Mouse (Mus musculus) spleen, postnatal 4 days (tissue): Measurements from ENCODE around the gene Tmem169.

Experiments
- DNase-seq, 2 experiments: peaks; one replicate each; pipeline ENCODE4 v3.0.0; 2022; ENCODE audit warnings: low spot score in 2 of 2

The Tmem169 gene

DNA sequence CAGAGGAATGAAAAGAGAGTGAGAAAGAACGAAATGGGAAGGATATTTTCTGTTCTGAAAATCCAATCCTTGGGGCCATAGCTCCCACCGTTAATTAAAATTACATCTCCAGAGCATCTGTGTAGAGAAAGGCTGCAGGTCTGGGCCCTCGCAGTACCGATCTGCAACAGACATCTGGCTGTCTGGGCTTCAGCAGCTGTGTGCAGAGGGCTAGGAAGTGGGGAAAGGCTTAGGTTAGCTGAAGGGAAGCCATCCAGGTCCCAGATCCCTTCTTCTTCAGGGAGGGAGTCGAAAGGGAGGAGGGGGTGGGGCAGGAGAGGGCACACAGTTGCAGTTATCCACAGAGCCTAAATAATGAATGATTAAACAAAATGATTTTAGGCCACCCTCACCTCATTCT is 370 bp downstream of the Tmem169 start:
- no peak for DNase-seq

DNA sequence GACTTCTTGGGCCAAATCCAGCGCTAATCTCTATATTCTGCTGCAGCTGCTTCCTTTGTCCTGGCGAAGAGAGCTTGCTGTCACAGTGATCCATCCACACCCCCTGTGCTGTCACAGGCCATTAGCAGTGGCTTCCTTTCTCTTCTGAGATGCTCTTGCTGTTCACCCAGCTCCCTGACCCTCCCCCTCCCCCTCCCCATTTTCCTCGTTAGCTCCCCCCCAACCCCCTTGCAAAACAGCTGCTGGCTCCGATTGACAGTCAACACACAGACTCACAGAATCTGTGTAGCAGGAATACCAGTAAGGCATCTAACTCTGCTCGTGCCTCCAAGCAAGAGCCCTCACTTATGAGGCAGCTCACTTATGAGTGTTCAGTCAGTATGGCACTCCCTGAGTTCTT is 2.7 kb downstream of the Tmem169 start:
- DNase-seq = no peak

DNA sequence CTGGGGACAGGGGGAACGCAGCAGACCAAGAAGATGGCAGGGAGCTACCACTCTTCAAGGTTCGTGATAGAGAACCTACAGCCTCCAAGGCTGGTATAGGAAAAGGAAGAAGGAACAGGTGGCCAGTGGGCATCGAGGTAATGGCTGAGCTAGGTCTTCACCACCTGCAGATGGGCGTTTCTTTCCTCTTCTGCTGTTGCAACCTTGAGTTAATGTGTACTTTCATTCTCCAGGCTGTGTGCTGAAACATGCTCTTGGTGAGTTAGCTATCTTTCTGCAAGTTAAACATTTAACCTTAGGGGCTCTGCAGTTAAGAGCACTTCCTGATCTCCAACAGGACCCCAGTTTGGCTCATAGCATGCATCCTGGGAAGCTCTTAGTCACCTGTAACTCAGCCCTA is 3.7 kb downstream of the Tmem169 start:
- DNase-seq = no peak

DNA sequence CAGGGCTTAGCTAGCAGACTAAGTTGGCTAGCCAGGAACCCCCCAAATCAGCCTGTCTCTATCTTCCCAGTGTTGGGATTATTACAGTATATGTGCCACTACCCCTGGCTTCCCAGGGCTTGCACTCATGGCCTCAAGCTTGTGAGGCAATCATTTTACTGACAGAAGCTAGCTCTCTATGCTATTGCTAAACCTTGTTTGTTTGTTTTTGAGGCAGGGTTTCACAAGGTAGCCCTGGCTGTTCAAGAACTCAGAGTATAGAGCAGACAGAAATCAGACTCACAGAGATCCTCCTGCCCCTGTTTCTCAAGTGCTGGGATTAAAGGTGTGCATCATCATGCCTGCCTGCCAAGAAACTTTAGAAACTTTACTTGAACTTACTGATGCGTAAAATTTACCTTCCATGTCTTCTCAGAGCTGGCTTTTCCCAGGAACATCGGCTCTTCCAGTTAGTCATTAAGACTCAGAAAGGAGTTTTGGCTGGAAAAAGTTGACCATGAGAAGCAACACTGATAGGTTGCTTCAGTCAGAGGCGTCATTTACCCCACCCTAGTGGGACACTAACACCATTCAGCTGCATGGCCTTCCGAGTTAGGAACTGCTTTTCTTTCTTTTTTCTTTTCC is 4.5 kb downstream of the Tmem169 start:
- no peak for DNase-seq

DNA sequence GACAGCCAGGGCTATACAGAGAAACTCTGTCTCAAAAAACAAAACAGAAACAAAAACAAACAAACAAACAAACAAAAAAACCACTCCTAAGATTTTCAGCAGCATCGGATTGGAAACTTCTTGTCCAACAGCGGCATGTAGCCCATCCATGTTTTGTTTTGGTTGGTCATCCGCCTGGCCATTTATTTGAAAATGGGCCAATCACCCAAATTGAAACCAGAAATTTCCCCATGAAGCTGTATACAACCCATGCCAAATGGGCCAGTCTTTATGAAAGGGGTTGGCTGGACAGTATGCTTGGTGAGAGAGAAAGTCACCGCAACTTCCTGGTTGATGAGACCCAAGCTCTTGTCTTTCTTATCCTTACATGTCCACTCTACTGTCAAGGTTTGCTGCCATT is 6.7 kb downstream of the Tmem169 start:
- DNase-seq = no peak

DNA sequence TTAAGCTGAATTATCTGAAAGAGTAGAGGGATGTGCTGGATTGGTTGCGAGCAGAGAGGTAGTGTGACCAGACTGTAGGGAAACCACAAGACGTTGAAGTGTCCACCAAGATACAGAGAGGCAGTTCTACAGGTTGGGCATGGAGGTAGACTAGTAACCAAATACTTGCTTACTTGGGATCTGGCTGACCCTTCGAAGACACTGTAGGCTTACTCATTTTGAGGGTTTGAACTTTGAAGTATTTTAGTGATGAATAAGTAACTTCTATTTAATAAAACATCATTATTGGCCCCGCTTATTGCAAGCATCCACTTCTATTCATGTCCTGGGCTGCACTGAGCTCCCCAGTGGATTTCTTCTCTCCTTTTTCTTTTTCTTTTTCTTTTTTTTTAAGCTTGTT is 7.3 kb downstream of the Tmem169 start:
- DNase-seq = no peak

DNA sequence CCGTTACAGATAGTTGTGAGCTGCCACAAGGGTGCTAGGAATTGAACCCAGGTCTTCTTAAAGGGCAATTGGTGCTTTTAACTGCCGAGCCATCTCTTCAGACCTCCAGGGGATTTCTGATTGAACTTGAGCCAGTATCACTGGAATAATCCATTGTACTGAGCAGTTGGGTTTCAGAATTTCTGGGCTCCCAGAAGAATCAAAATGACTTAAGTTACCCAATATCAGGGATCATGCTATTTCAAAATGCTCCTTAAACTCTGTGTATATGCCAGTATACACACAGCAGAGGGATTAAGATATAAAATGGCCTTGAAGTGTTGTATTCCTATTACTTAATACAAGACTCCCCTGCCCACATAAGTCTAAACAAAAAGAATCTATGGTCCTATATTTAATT is 7.8 kb downstream of the Tmem169 start:
- no peak for DNase-seq

DNA sequence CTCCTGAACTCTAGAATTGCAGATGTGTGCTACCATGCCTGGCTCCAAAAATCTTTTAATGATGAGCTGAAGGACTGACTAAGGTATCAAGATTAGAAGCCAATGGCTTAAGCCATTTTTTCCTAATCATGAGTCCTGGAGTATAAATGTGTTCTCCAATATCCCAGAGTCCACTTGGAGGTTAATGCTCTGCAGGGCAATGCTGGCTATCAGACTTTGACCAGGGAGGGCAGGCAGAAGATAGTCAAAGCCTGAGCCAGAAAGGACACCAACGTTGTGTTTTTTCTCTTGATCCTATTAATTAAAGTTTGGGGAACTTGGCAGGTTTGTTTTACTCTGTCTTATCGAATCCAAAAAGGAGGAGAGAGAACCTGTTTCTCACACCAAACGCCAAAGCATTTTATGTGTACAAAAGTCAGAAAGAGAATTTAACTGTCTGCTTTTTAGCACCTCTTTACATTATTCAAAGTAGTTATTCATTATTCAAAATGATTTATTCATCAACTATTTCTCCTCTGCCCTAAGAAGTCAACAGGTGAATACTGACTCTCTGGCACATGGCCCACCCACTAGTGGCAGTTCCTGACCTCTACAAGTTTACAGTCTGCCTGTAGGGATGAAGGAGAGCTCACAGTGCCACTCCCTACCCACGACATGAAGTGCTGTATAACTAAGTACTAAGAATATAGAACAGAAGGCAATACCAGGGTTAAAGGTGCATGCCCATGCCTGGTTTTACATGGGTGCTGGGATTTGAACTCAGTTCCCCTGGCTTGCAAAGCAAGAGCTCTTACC is 9.9 kb downstream of the Tmem169 start:
- DNase-seq = no peak

DNA sequence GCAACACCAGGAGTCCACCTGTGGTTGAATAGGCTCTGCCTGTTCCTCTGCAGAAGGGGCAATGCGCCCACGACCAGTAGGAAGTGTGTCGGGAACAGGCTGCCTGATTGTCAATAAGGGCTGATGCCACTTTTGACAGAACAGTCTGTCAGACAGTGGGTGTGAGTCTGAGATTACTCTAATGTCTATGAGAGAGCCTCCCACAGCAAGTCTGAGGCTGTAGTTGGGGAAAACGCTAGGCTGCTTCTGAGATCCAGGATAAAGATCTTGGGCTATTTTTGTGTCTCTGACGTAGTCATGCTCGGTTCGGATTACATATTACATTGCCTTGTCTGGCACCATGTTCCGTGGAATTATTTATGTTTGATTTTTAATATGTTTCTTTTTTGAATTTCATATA is 11.6 kb downstream of the Tmem169 start:
- DNase-seq = no peak

DNA sequence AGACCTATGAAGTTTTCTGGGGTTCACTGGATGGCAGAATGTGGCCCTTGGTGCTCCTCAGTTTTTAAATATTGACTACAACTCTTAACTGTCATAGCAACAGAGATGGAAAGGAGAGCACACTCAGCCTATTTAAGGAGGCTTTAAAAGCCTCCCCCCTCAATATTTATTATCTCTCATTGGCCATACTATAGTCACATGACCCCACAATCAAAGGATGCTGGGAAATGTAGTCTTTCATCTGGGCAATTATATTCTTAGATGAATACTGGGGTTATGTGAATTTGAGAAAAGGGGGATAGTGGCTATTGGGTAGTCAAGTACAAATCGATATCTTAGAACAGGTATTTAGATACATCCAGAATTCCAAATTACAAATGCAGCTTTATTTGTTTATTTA is 17.7 kb downstream of the Tmem169 start:
- DNase-seq = no peak

DNA sequence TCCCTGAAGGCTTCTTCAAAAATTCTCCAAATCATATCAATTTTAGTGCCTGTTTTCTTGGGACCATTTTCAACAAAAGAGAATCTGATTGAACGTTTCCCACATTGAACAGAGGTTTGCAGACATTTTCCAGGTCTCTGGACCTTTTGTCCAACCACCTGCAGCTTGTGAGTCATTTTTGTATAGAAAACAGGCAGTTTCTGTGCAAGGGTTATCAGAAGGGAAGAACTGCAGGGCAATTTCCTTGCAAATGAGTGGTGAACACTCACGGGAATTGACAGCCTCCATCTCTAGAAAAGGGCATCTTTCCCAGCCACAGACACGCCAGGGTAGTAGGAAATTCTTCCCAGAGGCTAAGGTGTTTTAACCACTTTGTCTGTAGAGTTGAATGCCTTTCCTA is 22.1 kb downstream of the Tmem169 start:
- DNase-seq = no peak

DNA sequence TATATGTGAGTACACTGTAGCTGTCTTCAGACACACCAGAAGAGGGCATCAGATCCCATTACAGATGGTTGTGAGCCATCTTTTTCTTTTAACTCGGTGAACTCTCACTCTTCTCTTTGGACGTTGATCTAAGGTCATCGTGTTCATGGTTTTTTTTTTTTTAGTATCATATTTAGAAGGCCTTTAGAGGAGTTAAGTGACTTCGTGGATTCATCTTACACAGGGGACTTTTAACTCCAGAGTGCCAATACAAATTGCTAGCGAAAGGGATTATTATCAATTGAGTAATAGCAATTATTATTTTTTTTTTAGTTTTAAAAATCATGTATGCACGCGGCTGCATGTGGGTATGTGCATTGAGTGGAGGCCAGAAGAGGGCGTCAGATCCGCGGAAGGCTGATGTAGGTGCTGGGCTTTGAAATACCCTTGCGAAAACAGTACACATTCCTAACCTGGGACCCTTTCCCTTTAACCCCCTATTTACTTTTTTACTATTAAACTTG is 22.6 kb downstream of the Tmem169 start:
- DNase-seq = peak; percentile 40 to 71

DNA sequence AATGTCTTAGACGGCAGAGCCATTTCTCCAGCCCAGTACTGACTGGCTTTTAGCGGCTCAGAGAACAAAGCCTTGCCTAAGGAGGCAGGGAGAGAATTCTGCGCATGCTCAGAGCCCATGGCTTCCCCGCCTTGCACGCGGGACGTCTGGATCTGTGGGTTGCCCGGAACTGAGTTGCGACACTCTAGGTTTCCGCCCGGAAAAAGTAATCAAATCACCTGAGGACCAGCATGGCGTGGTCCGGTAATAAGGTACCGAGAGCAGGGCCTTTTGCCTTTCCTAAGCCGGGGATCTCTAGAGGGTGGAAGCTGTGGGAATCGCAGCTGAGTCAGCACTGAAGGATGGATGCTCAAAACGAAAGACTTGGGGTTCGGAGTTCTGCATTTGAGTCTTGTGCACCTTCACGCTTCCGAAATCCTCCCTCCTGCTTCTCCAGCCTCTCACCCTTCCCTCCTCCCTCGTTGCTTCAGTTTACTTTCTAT is 23.2 kb downstream of the Tmem169 start, which contains the start of gene Xrcc5:
Xrcc5 (plus strand) TSS at position 105 of the 482 bp plus-strand sequence.
- peak; percentile 87 to 92 for DNase-seq

DNA sequence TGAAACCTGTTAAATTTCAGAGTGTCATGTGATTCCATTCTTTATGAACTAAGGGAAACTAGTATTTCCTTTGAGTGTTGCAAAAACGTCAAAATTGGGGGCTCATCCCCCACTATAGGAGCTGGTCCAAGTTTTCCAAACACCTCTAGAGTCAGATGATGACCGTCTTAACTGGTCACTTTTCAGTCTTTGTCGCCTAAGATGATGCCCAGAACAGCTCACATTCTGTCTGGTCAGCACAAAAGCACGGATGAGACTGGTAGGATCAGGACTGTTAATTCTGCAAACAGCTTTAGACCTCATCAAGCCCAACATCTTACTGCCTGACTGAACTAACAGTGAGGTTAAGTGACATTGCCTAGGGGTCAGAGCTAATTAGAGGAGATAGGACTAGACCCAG is 24.8 kb downstream of the Tmem169 start:
- DNase-seq = no peak

DNA sequence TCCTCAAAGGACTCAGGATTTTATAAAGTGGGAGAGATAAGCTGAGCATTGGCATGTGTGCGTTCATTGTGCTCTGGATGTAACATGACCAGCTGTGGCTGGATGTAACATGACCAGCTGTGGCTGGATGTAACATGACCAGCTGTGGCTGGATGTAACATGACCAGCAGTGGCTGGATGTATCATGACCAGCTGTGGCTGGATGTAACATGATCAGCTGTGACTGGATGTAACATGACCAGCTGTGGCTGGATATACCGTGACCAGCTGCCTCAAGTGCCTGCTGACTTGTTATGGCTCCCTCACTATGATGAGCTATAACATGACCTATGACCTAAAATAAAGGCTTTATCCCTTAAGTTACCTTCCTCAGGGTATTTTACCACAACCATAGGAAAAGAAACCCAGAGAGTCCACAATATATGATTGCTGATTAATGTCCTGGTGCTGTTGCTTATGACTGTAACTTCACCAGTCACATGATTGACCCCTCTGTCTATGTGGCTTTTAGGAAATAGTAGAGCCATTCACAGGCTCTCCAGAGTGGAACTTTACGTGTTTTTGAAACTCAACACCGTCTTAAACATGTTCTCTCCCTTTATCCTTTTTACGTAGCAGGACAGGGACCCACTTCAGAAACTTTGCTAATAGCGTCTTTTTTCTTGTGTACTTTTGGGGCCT is 25.7 kb downstream of the Tmem169 start:
- no peak for DNase-seq

DNA sequence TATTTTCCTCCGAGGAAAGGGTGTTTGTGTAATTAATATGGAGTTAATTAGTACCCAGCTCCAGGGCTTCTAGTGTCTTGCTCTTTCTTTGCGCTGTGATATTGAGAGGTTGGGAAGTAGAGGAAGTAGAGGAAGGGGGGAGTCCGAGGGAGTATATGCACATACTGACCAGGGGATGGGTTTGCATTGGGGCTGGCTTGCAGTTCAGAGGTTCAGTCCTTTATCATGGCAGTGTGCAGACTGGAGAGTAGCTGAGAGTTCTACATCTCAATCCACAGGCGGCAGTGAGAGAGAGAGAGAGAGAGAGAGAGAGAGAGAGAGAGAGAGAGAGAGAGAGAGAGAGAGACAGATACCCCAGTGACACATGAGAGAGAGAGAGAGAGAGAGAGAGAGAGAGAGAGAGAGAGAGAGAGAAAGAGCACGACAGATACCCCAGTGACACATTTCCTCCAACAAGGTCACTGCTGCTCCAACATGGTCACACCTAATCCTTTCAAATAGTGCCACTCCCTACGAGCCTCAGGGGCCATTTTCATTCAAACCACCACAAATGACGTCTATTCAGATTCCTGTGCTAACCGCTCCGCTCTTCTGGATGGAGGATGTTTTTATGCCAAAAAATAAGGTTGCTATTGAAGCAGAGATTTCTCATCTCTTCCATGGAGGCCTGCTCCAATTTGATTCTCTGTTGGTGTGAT is 28.7 kb downstream of the Tmem169 start:
- DNase-seq = no peak

DNA sequence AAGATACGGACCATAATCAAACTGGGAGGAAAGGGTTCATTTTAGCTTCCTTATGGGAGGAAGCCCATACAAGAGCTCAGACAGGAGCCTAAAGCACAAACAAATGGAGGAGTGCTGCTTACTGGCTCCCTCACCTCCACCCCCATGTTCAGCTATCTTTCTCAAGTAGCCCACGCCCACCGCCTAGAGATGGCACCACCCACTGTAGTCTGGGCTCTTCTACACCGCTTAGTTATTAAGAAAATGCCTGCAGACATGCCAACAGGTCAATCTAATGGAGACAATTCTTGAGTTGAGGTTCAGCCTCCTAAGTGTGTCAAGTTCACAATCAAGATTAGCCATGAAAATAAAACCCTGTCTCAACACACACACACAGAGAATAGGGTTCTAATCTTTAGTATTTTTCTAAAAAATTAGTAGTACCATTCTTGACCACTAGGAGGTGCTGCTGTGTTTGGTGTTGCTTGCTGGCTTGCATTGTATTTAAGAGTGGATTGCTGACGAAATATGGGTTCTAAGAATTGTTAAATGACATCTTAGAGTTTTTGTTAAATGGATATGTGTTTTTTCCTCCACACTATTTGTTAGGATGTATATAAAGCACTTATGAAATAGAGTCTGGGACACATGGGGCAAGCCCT is 29.4 kb downstream of the Tmem169 start:
- DNase-seq = no peak

DNA sequence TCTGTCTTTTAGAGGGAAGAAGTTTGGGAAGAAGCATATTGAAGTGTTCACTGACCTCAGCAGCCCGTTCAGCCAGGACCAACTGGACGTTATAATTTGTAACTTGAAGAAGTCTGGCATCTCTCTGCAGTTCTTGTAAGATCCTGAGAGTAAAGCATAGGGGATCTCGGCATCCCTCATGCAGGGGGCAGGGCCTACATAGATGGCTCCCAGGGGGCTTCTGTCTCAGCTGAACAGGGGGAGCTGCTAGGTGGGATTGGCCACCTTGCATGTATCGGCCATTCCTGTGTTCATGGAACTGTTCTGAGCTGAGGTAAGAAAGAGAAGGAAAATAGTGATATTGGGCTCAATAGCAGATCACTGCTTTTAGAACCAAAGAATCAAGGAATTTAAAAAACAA is 31.3 kb downstream of the Tmem169 start:
- no peak for DNase-seq

DNA sequence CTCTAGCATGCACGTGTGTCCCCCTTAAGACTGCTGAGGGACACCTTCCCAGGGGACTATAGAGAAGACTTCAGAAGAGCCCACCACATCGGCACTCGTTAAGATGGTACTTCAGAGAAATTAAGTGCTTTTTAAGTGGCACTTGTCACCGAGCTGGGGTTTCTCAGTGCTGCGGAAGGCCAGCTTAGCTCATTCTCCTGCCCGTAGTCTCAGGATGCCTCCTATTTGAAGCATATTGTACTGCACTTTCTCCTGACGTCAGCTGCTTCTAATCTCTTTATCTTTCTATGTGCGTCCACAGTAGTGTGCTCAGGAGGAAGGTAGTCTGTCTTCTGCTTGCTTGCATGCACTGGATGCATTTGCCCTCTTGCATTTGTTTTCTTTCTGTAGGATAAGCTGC is 32.2 kb downstream of the Tmem169 start:
- DNase-seq = no peak

DNA sequence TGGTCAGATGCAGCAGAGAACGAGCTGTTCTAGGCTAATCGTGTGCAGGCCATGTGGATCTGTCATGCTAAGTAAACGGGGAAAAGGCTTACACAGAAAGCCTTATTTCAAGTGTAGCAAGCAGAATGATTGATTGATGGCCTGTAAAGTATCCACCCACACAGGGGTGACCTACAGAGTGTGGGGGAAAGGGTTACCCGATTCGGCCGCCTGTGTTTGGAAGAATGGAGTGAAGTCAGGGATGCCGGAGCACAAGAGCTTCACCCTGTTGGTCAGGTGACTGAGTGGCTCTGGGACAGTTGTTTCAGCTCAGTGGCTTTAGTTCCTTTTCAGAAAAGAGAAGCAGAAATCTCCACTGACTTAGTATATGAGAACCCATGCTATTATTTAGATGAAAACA is 32.7 kb downstream of the Tmem169 start:
- no peak for DNase-seq

DNA sequence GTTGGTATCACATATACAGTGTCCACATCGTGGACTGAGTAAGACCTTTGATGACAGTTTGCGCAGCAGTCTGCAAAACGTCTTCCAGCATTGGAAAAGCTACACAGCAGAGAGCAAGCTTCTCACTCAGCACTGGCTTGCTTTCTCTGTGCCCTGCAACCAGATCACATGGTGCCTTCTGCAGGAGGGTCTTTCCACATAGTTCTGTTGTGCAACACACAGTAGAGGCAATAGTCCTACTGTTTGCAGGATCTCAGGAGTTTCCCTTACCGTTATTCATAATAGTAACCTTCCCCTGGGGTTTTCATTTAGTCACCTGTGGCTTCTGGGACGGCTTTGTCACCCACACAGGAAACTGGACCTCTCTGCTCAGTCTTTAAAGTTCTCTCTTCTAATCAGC is 36.6 kb downstream of the Tmem169 start:
- no peak for DNase-seq

DNA sequence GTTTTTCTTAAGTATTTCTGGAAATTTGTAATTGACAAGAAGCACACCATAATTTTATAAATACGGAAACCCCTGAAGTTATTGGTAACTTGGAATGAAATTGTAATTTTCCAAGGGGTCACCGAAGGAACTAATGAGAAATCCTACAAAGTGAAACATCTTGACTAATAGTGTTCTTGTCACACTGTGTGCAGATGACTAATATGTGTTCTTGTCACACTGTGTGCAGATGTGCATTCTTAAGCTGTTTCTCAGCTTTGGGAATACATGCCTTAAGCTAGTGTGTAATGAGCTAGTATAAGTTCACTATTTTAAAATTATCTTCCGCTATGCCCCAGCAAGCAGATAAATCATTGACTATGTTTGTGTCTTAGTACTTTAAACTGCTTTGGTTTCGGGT is 39.1 kb downstream of the Tmem169 start:
- DNase-seq = no peak
